Mouse (Mus musculus) adrenal gland, adult (tissue): ENCODE data around the gene Zfp512.

Experiments used
- DNase-seq, 2 experiments: peaks; one replicate each; pipeline ENCODE4 v3.0.0; 2022 to 2023; ENCODE audit warnings: low spot score in 1 of 2; ENCODE audit not compliant: inconsistent age in 2 of 2

Zfp512 gene

GRCm38 (mm10) chr5:31528560-31528959 is 76.3 kb downstream of the Zfp512 start:
- no peak for DNase-seq
